Mouse (Mus musculus): ENCODE measurements around the gene Tln2. TPM values are rescaled to one million over a fixed set of nuclear protein-coding genes. Genes with fewer than 3 reads are reported as not detected.
"Not testable (repeated sequence)": the region's sequence is repeated elsewhere in the genome, so short reads cannot be mapped to it uniquely, and the experiment has no call there.

Tln2 gene
- polyA plus RNA-seq, 1 experiment from 2014 or later, result 47.7 TPM

DNA sequence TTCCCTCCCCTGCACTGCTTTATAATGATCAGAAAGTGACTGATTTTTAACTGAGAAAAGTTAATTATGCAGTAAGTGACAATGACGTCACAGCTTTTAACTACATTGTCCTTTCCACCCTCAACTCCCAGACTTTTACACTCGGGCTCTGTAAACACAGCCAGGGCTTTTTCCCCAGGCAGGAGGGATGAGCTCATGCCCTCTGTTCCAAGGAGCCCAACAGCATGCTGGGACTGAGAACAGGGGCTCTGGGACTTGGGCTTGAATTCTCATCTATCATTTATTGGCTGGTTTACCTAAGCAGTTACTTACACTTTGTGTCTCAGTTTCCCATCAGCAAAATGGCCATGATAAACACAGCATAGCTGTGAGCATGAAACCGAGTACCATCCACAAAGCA, 259.2 kb downstream of the Tln2 start:
- H3K9me3 ChIP-seq (replicated peaks), result no peaks in the 10 kb centered on the region
- ATAC-seq (ENCODE audit: low FRiP score), result no peak
- H3K9ac ChIP-seq (replicated peaks), result no peak overlapping the region
- H3K27me3 ChIP-seq (replicated peaks), result no peaks in the 10 kb centered on the region
- 0 out of 2 replicates have a peak overlapping the region, but pooled peaks have one; percentile 10 for H3K27ac ChIP-seq (replicated peaks)
- H3K4me1 ChIP-seq, result 0 out of 2 replicates have a peak, but pooled peaks cover 3% of the 10 kb centered on the region
- 43% methylated on average over 3 of the region's 3 CpGs for WGBS
- H3K36me3 ChIP-seq, result 0 out of 2 replicates have a peak, but pooled peaks cover 6% of the 10 kb centered on the region
- H3K4me2 ChIP-seq, result no peak overlapping the region
- no peak overlapping the region for H3K4me3 ChIP-seq (replicated peaks)

DNA sequence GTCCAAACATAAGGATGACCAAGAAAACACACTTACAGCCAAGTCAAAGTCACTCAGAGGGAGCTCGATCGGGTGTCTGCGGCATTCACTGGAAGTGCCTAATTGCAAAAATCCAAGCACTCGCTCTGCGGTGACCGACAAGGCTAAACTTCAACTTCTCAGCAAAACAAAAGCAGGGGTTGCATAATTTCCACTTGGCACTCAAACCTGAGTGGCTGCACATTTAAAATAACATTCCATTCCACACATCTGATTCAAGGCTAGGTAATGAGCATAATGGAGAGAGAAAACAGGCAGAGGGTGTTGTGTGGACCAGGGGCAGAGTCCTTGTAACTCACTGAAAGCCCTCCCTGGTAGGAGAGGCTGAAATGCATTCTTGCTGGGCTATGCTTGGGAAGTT, 260.3 kb downstream of the Tln2 start:
- WGBS, result 90% methylated on average over 6 of the region's 6 CpGs
- H3K4me1 ChIP-seq, result 0 out of 2 replicates have a peak, but pooled peaks cover 3% of the 10 kb centered on the region
- H3K4me2 ChIP-seq, result no peak overlapping the region
- 0 out of 2 replicates have a peak, but pooled peaks cover 2% of the 10 kb centered on the region for H3K36me3 ChIP-seq
- H3K9ac ChIP-seq (replicated peaks), result no peak overlapping the region
- H3K9me3 ChIP-seq (replicated peaks), result no peaks in the 10 kb centered on the region
- H3K27me3 ChIP-seq (replicated peaks), result no peaks in the 10 kb centered on the region
- H3K4me3 ChIP-seq (replicated peaks), result no peak overlapping the region
- H3K27ac ChIP-seq (replicated peaks), result no peak overlapping the region
- no peak for ATAC-seq (ENCODE audit: low FRiP score)

DNA sequence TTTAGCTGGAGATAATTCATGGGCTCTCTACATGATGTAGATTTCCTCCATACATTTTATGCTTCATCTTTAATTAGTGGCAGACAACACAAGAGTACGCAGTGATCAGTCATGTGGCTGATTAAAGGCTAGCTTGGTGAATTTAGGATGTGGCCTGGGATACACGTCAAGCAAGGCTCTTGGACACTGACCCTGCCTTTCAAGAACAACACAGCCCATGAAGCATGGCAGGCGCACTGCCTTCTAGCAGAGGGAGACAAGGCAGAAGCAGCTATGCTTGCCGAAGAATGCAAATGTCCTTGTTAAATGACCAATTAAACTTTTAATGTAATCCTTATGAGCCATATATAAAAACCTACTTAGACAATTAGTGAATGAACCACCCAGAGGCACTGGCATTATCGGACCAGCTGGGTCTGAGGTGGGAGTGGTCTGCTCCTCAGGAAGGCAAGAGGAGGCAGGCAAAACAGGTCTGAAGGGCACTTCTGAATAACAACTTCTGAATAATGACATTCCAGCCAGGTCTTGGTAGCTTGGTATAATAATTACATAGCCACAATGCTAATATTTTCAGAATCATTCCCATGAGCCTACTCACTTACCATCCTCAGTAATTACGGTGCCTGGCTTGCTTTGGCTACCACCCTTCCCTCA, 262.1 kb downstream of the Tln2 start:
- H3K4me2 ChIP-seq, result no peak overlapping the region
- ATAC-seq (ENCODE audit: low FRiP score), result no peak
- 0 out of 2 replicates have a peak, but pooled peaks cover 5% of the 10 kb centered on the region for H3K36me3 ChIP-seq
- H3K27ac ChIP-seq (replicated peaks), result no peak overlapping the region
- 0 out of 2 replicates have a peak, but pooled peaks cover 3% of the 10 kb centered on the region for H3K4me1 ChIP-seq
- H3K9me3 ChIP-seq (replicated peaks), result no peaks in the 10 kb centered on the region
- 57% methylated on average over 6 of the region's 6 CpGs for WGBS
- no peak overlapping the region for H3K9ac ChIP-seq (replicated peaks)
- H3K4me3 ChIP-seq (replicated peaks), result no peak overlapping the region
- no peaks in the 10 kb centered on the region for H3K27me3 ChIP-seq (replicated peaks)

DNA sequence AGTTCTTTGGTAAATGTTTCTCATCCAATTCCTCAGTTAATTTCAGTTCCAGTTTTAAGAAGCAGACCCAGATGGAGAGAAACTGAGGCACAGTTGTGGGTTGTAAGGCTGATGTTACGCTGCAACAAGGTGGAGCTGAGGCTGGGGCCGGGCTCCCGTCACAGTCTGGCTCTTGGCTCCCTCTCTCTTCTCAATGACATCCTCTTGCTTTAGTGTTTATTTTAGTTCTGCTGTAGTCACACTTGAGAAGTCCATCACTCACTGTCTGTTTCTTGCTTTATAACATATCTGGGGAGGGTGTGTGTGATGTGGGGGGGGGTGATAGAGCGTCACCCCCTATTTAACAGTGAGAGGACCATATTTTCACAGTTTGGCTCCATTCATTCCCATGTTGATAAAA, 272.0 kb downstream of the Tln2 start:
- WGBS, result 68% methylated on average over 4 of the region's 4 CpGs
- H3K9me3 ChIP-seq (replicated peaks), result no peaks in the 10 kb centered on the region
- ATAC-seq (ENCODE audit: low FRiP score), result no peak
- H3K27me3 ChIP-seq (replicated peaks), result no peaks in the 10 kb centered on the region
- H3K4me1 ChIP-seq, result no peaks in the 10 kb centered on the region
- H3K4me2 ChIP-seq, result no peak overlapping the region
- no peak overlapping the region for H3K27ac ChIP-seq (replicated peaks)
- no peak overlapping the region for H3K4me3 ChIP-seq (replicated peaks)
- peaks cover 29% of the 10 kb centered on the region for H3K36me3 ChIP-seq
- no peak overlapping the region for H3K9ac ChIP-seq (replicated peaks)

DNA sequence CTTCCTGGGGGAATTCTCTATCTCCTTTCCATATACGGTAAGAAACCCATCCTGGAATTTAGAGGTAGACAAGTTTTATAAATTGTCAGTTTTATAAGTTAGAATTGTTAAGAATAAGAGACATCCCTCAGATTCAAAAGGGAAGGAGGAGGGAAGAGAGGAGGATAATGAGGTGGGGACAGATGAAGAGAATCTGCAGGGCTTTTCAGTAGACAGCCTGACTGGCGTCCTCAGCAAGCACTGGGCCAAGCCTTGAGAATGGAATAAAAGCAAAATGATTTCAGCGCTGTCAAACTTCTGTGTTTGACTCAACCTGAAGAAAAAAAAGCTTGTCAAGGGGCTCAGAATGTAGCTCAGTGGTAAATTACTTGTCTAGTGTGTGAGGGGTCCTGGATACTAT, 272.7 kb downstream of the Tln2 start:
- Histone ChIP-seq H3K9me3 (replicated peaks) (no peaks in the 10 kb centered on the region), H3K27ac (replicated peaks) (no peak overlapping the region), H3K4me2 (no peak overlapping the region), H3K4me1 (no peaks in the 10 kb centered on the region), H3K36me3 (peaks cover 29% of the 10 kb centered on the region), H3K27me3 (replicated peaks) (no peaks in the 10 kb centered on the region), H3K9ac (replicated peaks) (no peak overlapping the region), H3K4me3 (replicated peaks) (no peak overlapping the region)
- ATAC-seq (ENCODE audit: low FRiP score), result no peak
- 89% methylated on average over 3 of the region's 3 CpGs for WGBS

DNA sequence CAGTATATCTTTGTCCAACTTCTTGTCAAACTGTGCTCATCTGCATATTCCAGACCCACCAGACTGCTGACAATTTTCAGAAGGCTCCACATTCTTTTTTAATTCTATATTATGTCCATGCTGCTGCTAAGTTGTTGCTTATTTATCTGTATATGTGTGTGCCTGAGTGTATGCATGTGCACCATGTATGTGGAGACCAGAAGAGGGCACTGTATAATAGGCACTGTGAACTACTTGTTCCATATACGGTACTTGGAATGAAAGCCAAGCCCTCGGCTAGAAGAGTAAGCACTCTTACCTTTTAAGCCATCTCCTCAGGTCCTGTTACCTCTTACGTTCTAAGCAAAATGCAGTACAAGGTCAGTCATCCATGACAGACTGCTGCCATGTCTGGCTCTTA, 274.0 kb downstream of the Tln2 start:
- Histone ChIP-seq H3K4me3 (replicated peaks) (no peak overlapping the region), H3K27ac (replicated peaks) (no peak overlapping the region), H3K9ac (replicated peaks) (no peak overlapping the region), H3K9me3 (replicated peaks) (no peaks in the 10 kb centered on the region), H3K4me1 (no peaks in the 10 kb centered on the region), H3K36me3 (peaks cover 29% of the 10 kb centered on the region), H3K4me2 (no peak overlapping the region), H3K27me3 (replicated peaks) (no peaks in the 10 kb centered on the region)
- WGBS, result 70% methylated on average over 3 of the region's 3 CpGs
- ATAC-seq (ENCODE audit: low FRiP score), result no peak

DNA sequence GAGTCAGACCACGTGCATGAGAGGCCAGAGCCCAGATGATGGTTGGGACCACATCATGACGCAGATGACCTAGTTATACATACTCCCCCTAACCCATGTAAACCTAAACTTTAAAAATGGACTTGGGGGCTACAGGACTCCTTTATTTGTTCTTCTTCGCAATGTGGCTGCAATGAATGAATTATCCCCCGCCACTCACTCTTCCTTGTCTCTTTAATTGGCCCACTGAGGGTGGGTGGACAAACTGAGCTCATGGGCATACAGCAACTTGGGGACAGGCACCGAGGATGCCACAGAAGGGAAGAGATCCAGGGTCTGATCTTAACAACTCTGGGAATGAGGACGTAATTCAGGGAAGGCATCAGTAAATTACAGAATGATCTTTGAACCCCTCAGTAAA, 277.7 kb downstream of the Tln2 start:
- Histone ChIP-seq H3K4me1 (no peaks in the 10 kb centered on the region), H3K27me3 (replicated peaks) (no peaks in the 10 kb centered on the region), H3K27ac (replicated peaks) (no peak overlapping the region), H3K9me3 (replicated peaks) (no peaks in the 10 kb centered on the region), H3K4me3 (replicated peaks) (no peak overlapping the region), H3K36me3 (peaks cover 16% of the 10 kb centered on the region), H3K4me2 (no peak overlapping the region), H3K9ac (replicated peaks) (no peak overlapping the region)
- 78% methylated on average over 6 of the region's 6 CpGs for WGBS
- no peak for ATAC-seq (ENCODE audit: low FRiP score)

DNA sequence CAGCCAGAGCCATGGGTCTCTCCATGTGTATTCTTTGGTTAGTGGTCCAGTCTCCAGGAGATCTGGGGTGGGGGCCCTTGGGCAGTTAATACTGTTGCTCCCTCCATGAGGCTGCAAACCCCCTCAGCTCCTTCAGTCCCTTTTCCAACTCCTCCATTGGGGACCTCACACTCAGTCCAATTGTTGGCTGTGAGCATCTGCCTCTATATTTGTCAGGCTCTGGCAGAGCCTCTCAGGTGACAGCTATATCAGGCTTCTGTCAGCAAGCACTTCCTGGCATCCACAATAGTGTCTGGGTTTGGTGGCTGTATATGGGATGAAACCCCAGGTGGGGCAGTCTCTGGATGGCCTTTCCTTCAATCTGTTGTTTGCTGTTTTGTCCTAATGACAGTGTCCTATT, 279.2 kb downstream of the Tln2 start:
- not testable (repeated sequence) for H3K4me1 ChIP-seq; H3K27ac ChIP-seq (replicated peaks); H3K9me3 ChIP-seq (replicated peaks); H3K4me2 ChIP-seq; H3K4me3 ChIP-seq (replicated peaks); H3K27me3 ChIP-seq (replicated peaks); ATAC-seq (ENCODE audit: low FRiP score); H3K9ac ChIP-seq (replicated peaks)
- H3K36me3 ChIP-seq, result peaks cover 18% of the 10 kb centered on the region

DNA sequence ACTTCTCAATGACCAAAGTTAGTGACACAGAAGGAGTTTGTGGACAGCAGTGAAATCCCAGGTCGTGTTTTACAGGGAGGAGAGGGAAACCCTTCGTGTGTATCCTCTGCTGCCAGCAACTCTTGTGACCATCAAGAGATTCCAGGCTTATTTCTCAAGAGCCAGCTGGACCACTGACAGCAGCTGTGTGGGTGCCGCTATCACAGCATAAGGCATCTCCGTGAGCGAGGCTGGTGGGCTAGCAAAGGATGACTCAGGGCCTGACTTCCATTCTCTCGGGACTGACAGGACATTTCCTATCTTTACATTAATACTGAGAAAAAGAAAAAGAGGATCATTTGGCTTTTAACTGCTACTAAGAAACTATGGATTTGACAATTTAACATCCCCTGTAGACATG, 283.1 kb downstream of the Tln2 start:
- no peak for ATAC-seq (ENCODE audit: low FRiP score)
- H3K9ac ChIP-seq (replicated peaks), result no peak overlapping the region
- no peaks in the 10 kb centered on the region for H3K4me1 ChIP-seq
- H3K27me3 ChIP-seq (replicated peaks), result no peaks in the 10 kb centered on the region
- no peak overlapping the region for H3K4me3 ChIP-seq (replicated peaks)
- WGBS, result 89% methylated on average over 6 of the region's 6 CpGs
- no peaks in the 10 kb centered on the region for H3K9me3 ChIP-seq (replicated peaks)
- no peak overlapping the region for H3K4me2 ChIP-seq
- no peak overlapping the region for H3K27ac ChIP-seq (replicated peaks)
- H3K36me3 ChIP-seq, result peaks cover 24% of the 10 kb centered on the region

DNA sequence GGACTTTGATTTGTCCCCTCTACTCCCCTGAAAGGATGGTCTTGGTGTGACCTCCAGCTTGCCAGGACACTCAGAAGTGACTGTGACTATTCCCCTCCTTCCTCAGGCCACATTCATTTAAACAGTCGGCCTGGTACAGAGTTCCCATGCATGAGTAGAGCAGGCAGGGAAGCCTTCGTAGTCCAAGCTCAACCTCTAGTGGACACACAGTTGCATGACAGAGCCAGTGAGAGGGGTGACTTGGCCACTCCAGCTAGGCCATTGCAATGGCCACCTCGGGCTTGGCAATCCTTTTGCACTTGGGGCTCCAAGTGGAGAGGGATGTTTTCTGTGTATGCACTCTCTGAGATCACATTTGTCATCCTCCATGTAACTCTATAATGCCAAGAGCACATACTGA, 285.2 kb downstream of the Tln2 start:
- Histone ChIP-seq H3K27me3 (replicated peaks) (no peaks in the 10 kb centered on the region), H3K36me3 (peaks cover 24% of the 10 kb centered on the region), H3K4me2 (no peak overlapping the region), H3K9me3 (replicated peaks) (no peaks in the 10 kb centered on the region), H3K4me3 (replicated peaks) (no peak overlapping the region), H3K9ac (replicated peaks) (no peak overlapping the region), H3K27ac (replicated peaks) (no peak overlapping the region), H3K4me1 (no peaks in the 10 kb centered on the region)
- 58% methylated on average over 3 of the region's 3 CpGs for WGBS
- no peak for ATAC-seq (ENCODE audit: low FRiP score)

DNA sequence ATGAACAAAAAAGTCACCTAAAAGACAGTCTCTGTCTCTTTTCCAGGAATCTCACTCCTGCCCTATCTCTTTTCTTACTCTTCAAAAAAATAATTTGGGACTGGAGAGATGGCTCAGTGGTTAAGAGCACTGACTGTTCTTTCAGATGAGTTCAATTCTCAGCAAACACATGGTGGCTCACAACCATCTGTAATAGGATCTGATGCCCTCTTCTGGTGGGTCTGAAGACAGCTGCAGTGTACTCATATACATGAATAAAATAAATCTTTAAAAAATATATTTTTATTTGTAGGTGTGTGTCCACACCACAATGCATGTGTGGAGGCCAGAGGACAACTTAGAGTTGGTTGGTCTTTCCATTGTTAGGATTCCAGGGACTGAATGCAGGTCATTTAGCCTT, 286.1 kb downstream of the Tln2 start:
- H3K9me3 ChIP-seq (replicated peaks), result no peaks in the 10 kb centered on the region
- H3K27me3 ChIP-seq (replicated peaks), result no peaks in the 10 kb centered on the region
- H3K4me2 ChIP-seq, result no peak overlapping the region
- no peak overlapping the region for H3K27ac ChIP-seq (replicated peaks)
- no peaks in the 10 kb centered on the region for H3K4me1 ChIP-seq
- H3K36me3 ChIP-seq, result peaks cover 24% of the 10 kb centered on the region
- ATAC-seq (ENCODE audit: low FRiP score), result no peak
- no peak overlapping the region for H3K9ac ChIP-seq (replicated peaks)
- H3K4me3 ChIP-seq (replicated peaks), result no peak overlapping the region

DNA sequence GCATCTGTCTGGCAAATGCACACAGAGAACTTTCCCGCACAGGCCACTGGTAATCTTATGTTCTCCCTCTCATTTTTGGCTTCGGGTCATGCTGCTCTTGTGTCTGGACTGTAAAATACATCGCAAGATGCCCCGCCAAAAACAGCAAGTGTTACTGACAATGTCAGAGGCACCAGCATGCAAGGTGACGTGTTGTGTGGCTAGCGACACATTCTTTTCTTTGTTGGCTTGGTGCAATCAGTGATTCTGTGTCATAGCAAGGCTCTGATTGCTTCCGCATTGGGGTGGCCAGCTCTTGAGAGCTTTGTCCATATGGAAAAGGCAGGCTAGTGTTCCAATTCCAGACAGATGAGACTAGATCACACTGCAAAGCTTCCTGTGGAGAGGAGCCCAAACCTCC, 288.8 kb downstream of the Tln2 start:
- ATAC-seq (ENCODE audit: low FRiP score), result no peak
- WGBS, result 84% methylated on average over 7 of the region's 7 CpGs
- peaks cover 12% of the 10 kb centered on the region; the same call in 1 of the 2 replicates for H3K36me3 ChIP-seq
- no peaks in the 10 kb centered on the region for H3K9me3 ChIP-seq (replicated peaks)
- peaks cover 7% of the 10 kb centered on the region for H3K4me1 ChIP-seq
- H3K4me3 ChIP-seq (replicated peaks), result no peak overlapping the region
- no peaks in the 10 kb centered on the region for H3K27me3 ChIP-seq (replicated peaks)
- 0 out of 2 replicates have a peak overlapping the region, but pooled peaks have one; percentile 37 for H3K27ac ChIP-seq (replicated peaks)
- no peak overlapping the region for H3K9ac ChIP-seq (replicated peaks)
- H3K4me2 ChIP-seq, result no peak overlapping the region

All from neural tube, embryonic 15.5 days (tissue).